Mouse (Mus musculus) kidney, embryonic 16.5 days (tissue): ENCODE measurements around the gene Tenm2. TPM values are rescaled to one million over a fixed set of nuclear protein-coding genes. Genes with fewer than 3 reads are reported as not detected.

Source experiments
- ATAC-seq: fragments of 200-750 bp; cut with Nextera tagmentation; 2 replicates; pipeline ENCODE4 v1.8.0; 2017; ENCODE audit warnings: moderate TSS enrichment; ENCODE audit not compliant: low FRiP score, low TSS enrichment
- H3K27ac ChIP-seq: fragments of 300-500 bp; sonication (generic); 2 replicates; pipeline ENCODE4 v1.5.1; 2014; ENCODE audit warnings: low read length
- H3K27me3 ChIP-seq: fragments of 300-500 bp; sonication (generic); 2 replicates; pipeline ENCODE4 v1.6.1; 2014; ENCODE audit warnings: low read length, control low read depth, mixed read lengths; ENCODE audit not compliant: insufficient read depth
- H3K36me3 ChIP-seq: fragments of 300-500 bp; sonication (generic); 2 replicates; pipeline ENCODE4 v1.6.1; 2014; ENCODE audit warnings: low read length, control low read depth, mixed read lengths; ENCODE audit not compliant: insufficient read depth
- H3K4me1 ChIP-seq: fragments of 300-500 bp; sonication (generic); 2 replicates; pipeline ENCODE4 v1.6.1; 2014; ENCODE audit warnings: low read length, control low read depth, mixed read lengths; ENCODE audit not compliant: insufficient read depth
- H3K4me2 ChIP-seq: fragments of 300-500 bp; sonication (generic); replicated peaks from 2 replicates; pipeline ENCODE4 v1.6.1; 2014; ENCODE audit warnings: low read depth, low read length
- H3K4me3 ChIP-seq: fragments of 300-500 bp; sonication (generic); 2 replicates; pipeline ENCODE4 v1.5.1; 2014; ENCODE audit warnings: mild to moderate bottlenecking, low read length
- H3K9ac ChIP-seq: fragments of 300-500 bp; sonication (generic); replicated peaks from 2 replicates; pipeline ENCODE4 v1.6.1; 2014; ENCODE audit warnings: low read length
- H3K9me3 ChIP-seq: fragments of 300-500 bp; sonication (generic); 2 replicates; pipeline ENCODE4 v1.6.1; 2016; ENCODE audit warnings: low read length, control low read depth
- WGBS: fragments of 180-500 bp; shearing (Covaris S2); extraction: QIAGEN DNeasy Blood & Tissue Kit; methylation state at CpG from one replicate; pipeline ENCODE4 v1.1.7; 2014; 5-methylcytosine and 5-hydroxymethylcytosine counted together
- polyA plus RNA-seq: library from polyadenylated mRNA; unstranded; fragments of >200 nt; fragmentation: Nextera tagmentation; extraction: Ambion mirVana; gene quantifications from 2 replicates; pipeline ENCODE4 v1.2.1, GENCODE M21; 2015

The Tenm2 gene
- polyA plus RNA-seq, 1 experiment from 2014 or later = 0.76 TPM

- Histone ChIP-seq H3K36me3 (no peaks in the 10 kb centered on the region), H3K27ac (no peak overlapping the region), H3K9me3 (no peaks in the 10 kb centered on the region), H3K27me3 (no peaks in the 10 kb centered on the region), H3K4me3 (no peak overlapping the region), H3K4me2 (no peak overlapping the region), H3K9ac (no peak overlapping the region), H3K4me1 (no peaks in the 10 kb centered on the region)
- ATAC-seq = no peak
- 77% methylated on average over 8 of the region's 8 CpGs for WGBS
Observed at GRCm38 (mm10) chr11:36074015-36074567, 1161.7 kb downstream of the Tenm2 start.

- Histone ChIP-seq H3K4me3 (no peak overlapping the region), H3K9me3 (no peaks in the 10 kb centered on the region), H3K27me3 (no peaks in the 10 kb centered on the region), H3K4me2 (no peak overlapping the region), H3K36me3 (no peaks in the 10 kb centered on the region), H3K27ac (no peak overlapping the region), H3K9ac (no peak overlapping the region), H3K4me1 (no peaks in the 10 kb centered on the region)
- WGBS = 76% methylated on average over 8 of the region's 8 CpGs
- no peak for ATAC-seq
Observed at GRCm38 (mm10) chr11:36073074-36073818, 1162.5 kb downstream of the Tenm2 start.

GRCm38 (mm10) chr11:36072646-36073045 lies 1163.1 kb downstream of the Tenm2 start:
- Histone ChIP-seq H3K27ac (no peak overlapping the region), H3K36me3 (no peaks in the 10 kb centered on the region), H3K9ac (no peak overlapping the region), H3K27me3 (no peaks in the 10 kb centered on the region), H3K4me1 (no peaks in the 10 kb centered on the region), H3K4me2 (no peak overlapping the region), H3K9me3 (no peaks in the 10 kb centered on the region), H3K4me3 (no peak overlapping the region)
- WGBS = 82% methylated on average over 5 of the region's 5 CpGs
- no peak for ATAC-seq

GRCm38 (mm10) chr11:36072038-36072437 lies 1163.7 kb downstream of the Tenm2 start:
- H3K4me3 ChIP-seq = no peak overlapping the region
- H3K36me3 ChIP-seq = no peaks in the 10 kb centered on the region
- H3K27ac ChIP-seq = no peak overlapping the region
- no peak overlapping the region for H3K9ac ChIP-seq
- ATAC-seq = no peak
- no peaks in the 10 kb centered on the region for H3K9me3 ChIP-seq
- WGBS = 36% methylated on average over 9 of the region's 9 CpGs
- H3K27me3 ChIP-seq = no peaks in the 10 kb centered on the region
- H3K4me2 ChIP-seq = no peak overlapping the region
- H3K4me1 ChIP-seq = no peaks in the 10 kb centered on the region

- no peak overlapping the region for H3K27ac ChIP-seq
Observed at GRCm38 (mm10) chr11:36059325-36059843, 1176.4 kb downstream of the Tenm2 start.

GRCm38 (mm10) chr11:36056525-36056924 lies 1179.2 kb downstream of the Tenm2 start:
- Histone ChIP-seq H3K4me1 (no peaks in the 10 kb centered on the region), H3K4me2 (no peak overlapping the region), H3K27me3 (no peaks in the 10 kb centered on the region), H3K36me3 (no peaks in the 10 kb centered on the region), H3K27ac (no peak overlapping the region), H3K9me3 (no peaks in the 10 kb centered on the region), H3K9ac (no peak overlapping the region), H3K4me3 (no peak overlapping the region)
- 93% methylated on average over 11 of the region's 11 CpGs for WGBS
- ATAC-seq = no peak

More at GRCm38 (mm10) chr11:36059325-36059843, 1176.4 kb downstream of the Tenm2 start:
- no peak overlapping the region for H3K4me2 ChIP-seq
- H3K4me1 ChIP-seq = no peaks in the 10 kb centered on the region
- no peak overlapping the region for H3K9ac ChIP-seq
- WGBS = no CpG with 5 or more reads among the region's 1 CpGs
- H3K27me3 ChIP-seq = no peaks in the 10 kb centered on the region
- H3K36me3 ChIP-seq = no peaks in the 10 kb centered on the region
- no peak overlapping the region for H3K4me3 ChIP-seq
- no peaks in the 10 kb centered on the region for H3K9me3 ChIP-seq
- no peak for ATAC-seq

GRCm38 (mm10) chr11:36054323-36054722 lies 1181.4 kb downstream of the Tenm2 start:
- no peaks in the 10 kb centered on the region for H3K27me3 ChIP-seq
- H3K4me1 ChIP-seq = no peaks in the 10 kb centered on the region
- ATAC-seq = no peak
- no peak overlapping the region for H3K4me2 ChIP-seq
- H3K27ac ChIP-seq = no peak overlapping the region
- 85% methylated on average over 7 of the region's 7 CpGs for WGBS
- H3K4me3 ChIP-seq = no peak overlapping the region
- no peaks in the 10 kb centered on the region for H3K36me3 ChIP-seq
- H3K9me3 ChIP-seq = no peaks in the 10 kb centered on the region
- H3K9ac ChIP-seq = no peak overlapping the region

- WGBS = 62% methylated on average over 4 of the region's 4 CpGs
- no peaks in the 10 kb centered on the region for H3K9me3 ChIP-seq
Observed at GRCm38 (mm10) chr11:36053457-36053856, 1182.3 kb downstream of the Tenm2 start.

GRCm38 (mm10) chr11:36052598-36052997 lies 1183.2 kb downstream of the Tenm2 start:
- Histone ChIP-seq H3K27ac (no peak overlapping the region), H3K9ac (no peak overlapping the region), H3K4me3 (no peak overlapping the region), H3K4me2 (no peak overlapping the region), H3K4me1 (no peaks in the 10 kb centered on the region), H3K36me3 (no peaks in the 10 kb centered on the region), H3K27me3 (no peaks in the 10 kb centered on the region), H3K9me3 (no peaks in the 10 kb centered on the region)
- WGBS = 77% methylated on average over 2 of the region's 2 CpGs
- no peak for ATAC-seq

More at GRCm38 (mm10) chr11:36053457-36053856, 1182.3 kb downstream of the Tenm2 start:
- Histone ChIP-seq H3K27me3 (no peaks in the 10 kb centered on the region), H3K4me3 (no peak overlapping the region), H3K4me2 (no peak overlapping the region), H3K27ac (no peak overlapping the region), H3K4me1 (no peaks in the 10 kb centered on the region), H3K9ac (no peak overlapping the region), H3K36me3 (no peaks in the 10 kb centered on the region)
- no peak for ATAC-seq

GRCm38 (mm10) chr11:36052091-36052490 lies 1183.7 kb downstream of the Tenm2 start:
- Histone ChIP-seq H3K4me3 (no peak overlapping the region), H3K27ac (no peak overlapping the region), H3K36me3 (no peaks in the 10 kb centered on the region), H3K9me3 (no peaks in the 10 kb centered on the region), H3K4me2 (no peak overlapping the region), H3K4me1 (no peaks in the 10 kb centered on the region), H3K27me3 (no peaks in the 10 kb centered on the region), H3K9ac (no peak overlapping the region)
- no peak for ATAC-seq
- 93% methylated on average over 1 of the region's 1 CpGs for WGBS
